Comparison of ENCODE assay signal across 8 mouse cellular contexts in the genomic region with DNA sequence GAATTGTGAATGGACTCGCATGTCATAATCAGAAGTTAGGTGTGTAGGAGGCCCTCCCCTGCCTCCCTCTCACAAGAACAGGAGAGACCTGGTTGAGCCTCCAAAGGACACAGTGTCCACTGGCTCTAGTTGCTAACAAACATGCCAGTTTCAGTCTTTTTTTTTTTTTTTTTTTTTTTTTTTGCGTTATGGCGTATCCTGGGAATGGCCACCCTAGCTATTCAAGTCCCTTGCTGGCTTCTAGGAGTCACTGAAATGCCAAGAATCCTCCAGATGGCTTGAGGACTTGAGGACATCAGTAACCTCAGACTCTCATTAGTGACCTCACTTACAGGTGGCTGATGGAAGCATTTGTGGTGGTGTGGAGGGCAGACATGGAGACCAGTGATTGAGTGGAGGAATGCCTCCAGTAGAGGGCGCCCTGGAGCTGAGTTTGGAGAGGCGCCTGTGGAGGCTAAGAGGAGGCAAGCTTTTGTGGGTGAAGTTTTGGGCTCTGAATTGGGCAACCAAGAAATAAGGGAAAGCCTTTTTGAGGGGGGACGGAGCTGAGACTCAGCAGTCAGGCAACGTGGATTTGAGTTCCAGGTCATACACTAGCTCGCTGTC.
DNase-seq lines count a peak whose midpoint lies in the region; ATAC-seq and TF ChIP-seq lines count a peak whose summit lies in the region.

No protein-coding gene starts in this region.

- H3K4me2 ChIP-seq in midbrain, postnatal 0 days (ENCODE audit: low read depth, low read length, poor library complexity, severe bottlenecking) = no peak overlapping the region

- peak; percentile 16 to 77 for DNase-seq in heart, adult 18-20 months
- no peak for DNase-seq in heart, postnatal 25 days (ENCODE audit: low spot score)
- DNase-seq in adrenal gland, postnatal 10 days = peak; percentile 83
- peak; percentile 46 to 58 for DNase-seq in layer of hippocampus, postnatal 36 days
- DNase-seq in midbrain, postnatal 0 days (ENCODE audit: low spot score) = peak; percentile 42
- peak; percentile 89 for DNase-seq in testis, postnatal 10 days (ENCODE audit: low spot score)

- H3K36me3 ChIP-seq in C2C12 (ENCODE audit: control insufficient read depth, insufficient read depth) = no peaks in the 10 kb centered on the region
- no peaks in the 10 kb centered on the region for H3K36me3 ChIP-seq in midbrain, postnatal 0 days (ENCODE audit: insufficient read depth, low read length)

- no peaks in the 10 kb centered on the region for H3K79me3 ChIP-seq in C2C12 (ENCODE audit: low read depth)

- H3K79me2 ChIP-seq in C2C12 (ENCODE audit: control insufficient read depth, insufficient read depth) = no peaks in the 10 kb centered on the region

- no peak overlapping the region for H3K27ac ChIP-seq in midbrain, postnatal 0 days (ENCODE audit: low read depth, low read length)

- H3ac ChIP-seq in C2C12 (ENCODE audit: control insufficient read depth, insufficient read length, low read depth) = no peak overlapping the region

- WGBS in midbrain, postnatal 0 days = 61% methylated on average over 8 of the region's 8 CpGs

- 0 out of 2 replicates have a peak, but pooled peaks have one; percentile 62 for ATAC-seq in frontal cortex, adult (ENCODE audit: low TSS enrichment)
- no peak for ATAC-seq in midbrain, postnatal 0 days (ENCODE audit: low FRiP score)

- H3K27me3 ChIP-seq in C2C12 (ENCODE audit: control insufficient read depth, insufficient read depth, insufficient read length) = no peaks in the 10 kb centered on the region
- no peaks in the 10 kb centered on the region for H3K27me3 ChIP-seq in midbrain, postnatal 0 days (ENCODE audit: insufficient read depth, low read length)

- H3K9ac ChIP-seq in midbrain, postnatal 0 days (replicated peaks; ENCODE audit: low read length, poor library complexity, severe bottlenecking) = no peak overlapping the region

- TF ChIP-seq CTCF in C2C12 (IDR thresholded peaks at IDR 0.05; ENCODE audit: control insufficient read depth, insufficient read depth, insufficient read length) = peak; percentile 27
- peak; percentile 66 for TF ChIP-seq CTCF in midbrain, postnatal 0 days (IDR thresholded peaks at IDR 0.05)

- no peak overlapping the region for H3K4me3 ChIP-seq in C2C12 (ENCODE audit: insufficient read depth, poor library complexity, severe bottlenecking)
- H3K4me3 ChIP-seq in midbrain, postnatal 0 days (ENCODE audit: low read depth, low read length) = no peak overlapping the region

- no peaks in the 10 kb centered on the region for H3K9me3 ChIP-seq in midbrain, postnatal 0 days (ENCODE audit: low read length)

- no peaks in the 10 kb centered on the region for H3K4me1 ChIP-seq in midbrain, postnatal 0 days (ENCODE audit: insufficient read depth, low read length)

- intact Hi-C loops in heart, postnatal 25 days (cut with DNase I) = loop anchor here (2.0 kb wide), 2 partner anchors 104 to 244 kb away; no protein-coding TSS in a partner anchor

TF ChIP-seq in C2C12, 6 proteins besides CTCF, POLR2A, EP300 and RAD21:
- TF ChIP-seq MAX (IDR thresholded peaks at IDR 0.05) = no peak
- no peak for TF ChIP-seq FOSL1 (IDR thresholded peaks at IDR 0.05; ENCODE audit: insufficient read depth, low read length, poor library complexity, severe bottlenecking)
- no peak for TF ChIP-seq MYOG (IDR thresholded peaks at IDR 0.05; ENCODE audit: control insufficient read depth, extremely low read depth, insufficient read length)
- no peak for TF ChIP-seq USF1 (IDR thresholded peaks at IDR 0.05; ENCODE audit: low read depth)
- TF ChIP-seq CEBPB (IDR thresholded peaks at IDR 0.05; ENCODE audit: low read depth) = no peak
- TF ChIP-seq MYOD1 (IDR thresholded peaks at IDR 0.05; ENCODE audit: control insufficient read depth, insufficient read length, low read depth) = no peak
